Mouse (Mus musculus) liver, embryonic 15.5 days (tissue): ENCODE measurements around the gene Bcl2. TPM values are rescaled to one million over a fixed set of nuclear protein-coding genes. Genes with fewer than 3 reads are reported as not detected.

Experiments used
- ATAC-seq: fragments of 200-750 bp; cut with Nextera tagmentation; 2 replicates; pipeline ENCODE4 v1.8.0; 2017; ENCODE audit warnings: moderate number of reproducible peaks, mild to moderate bottlenecking, moderate library complexity; ENCODE audit not compliant: insufficient read depth
- H3K27ac ChIP-seq: fragments of 300-500 bp; sonication (generic); replicated peaks from 2 replicates; pipeline ENCODE4 v1.5.1; 2015; ENCODE audit warnings: mild to moderate bottlenecking, inconsistent platforms
- H3K27me3 ChIP-seq: fragments of 300-500 bp; sonication (generic); 2 replicates; pipeline ENCODE4 v1.6.1; 2015; ENCODE audit warnings: mild to moderate bottlenecking, inconsistent platforms
- H3K36me3 ChIP-seq: fragments of 300-500 bp; sonication (generic); replicated peaks from 2 replicates; pipeline ENCODE4 v1.6.1; 2015; ENCODE audit warnings: moderate library complexity, mild to moderate bottlenecking, inconsistent platforms
- H3K4me1 ChIP-seq: fragments of 300-500 bp; sonication (generic); replicated peaks from 2 replicates; pipeline ENCODE4 v1.6.1; 2015; ENCODE audit warnings: inconsistent platforms
- H3K4me2 ChIP-seq: fragments of 300-500 bp; sonication (generic); 2 replicates; pipeline ENCODE4 v1.6.1; 2015; ENCODE audit warnings: moderate library complexity, mild to moderate bottlenecking, inconsistent platforms
- H3K4me3 ChIP-seq: fragments of 300-500 bp; sonication (generic); replicated peaks from 2 replicates; pipeline ENCODE4 v1.5.1; 2015; ENCODE audit warnings: mild to moderate bottlenecking, inconsistent platforms
- H3K9ac ChIP-seq: fragments of 300-500 bp; sonication (generic); 2 replicates; pipeline ENCODE4 v1.6.1; 2015; ENCODE audit warnings: moderate library complexity, mild to moderate bottlenecking, inconsistent platforms
- H3K9me3 ChIP-seq: fragments of 300-500 bp; sonication (generic); replicated peaks from 2 replicates; pipeline ENCODE4 v1.6.1; 2016; ENCODE audit warnings: inconsistent platforms
- WGBS: fragments of 180-500 bp; shearing (Covaris S2); methylation state at CpG from one replicate; pipeline ENCODE4 v1.1.7; 2015; ENCODE audit warnings: mixed read lengths; ENCODE audit not compliant: insufficient replicate concordance; 5-methylcytosine and 5-hydroxymethylcytosine counted together
- polyA plus RNA-seq: library from polyadenylated mRNA; unstranded; fragments of >200 nt; fragmentation: Nextera tagmentation; extraction: Ambion mirVana; gene quantifications from 2 replicates; pipeline ENCODE4 v1.2.1, GENCODE M21; 2015

Bcl2 gene
- polyA plus RNA-seq, 1 experiment from 2014 or later = 0.84 TPM

DNA sequence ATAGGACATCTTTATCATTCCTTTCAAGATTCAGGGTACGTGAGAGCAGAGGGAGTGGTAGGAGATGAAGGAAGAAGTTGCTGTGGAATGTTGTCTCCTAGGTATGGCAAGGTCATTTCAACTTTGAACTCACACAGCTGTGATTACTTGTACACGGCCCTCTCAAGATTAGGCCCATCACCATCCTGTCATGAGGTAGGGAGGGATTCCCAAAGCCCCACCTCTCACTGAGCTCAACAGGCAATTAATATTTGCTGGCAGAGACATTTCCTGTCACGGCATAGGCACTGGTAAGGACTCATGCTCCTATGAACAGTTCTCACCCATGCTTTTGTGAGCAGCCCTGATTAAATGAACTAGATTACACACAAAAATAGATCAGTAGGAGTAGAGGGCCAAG lies 80.9 kb downstream of the Bcl2 start:
- H3K9me3 ChIP-seq = no peaks in the 10 kb centered on the region
- no peak overlapping the region for H3K27ac ChIP-seq
- H3K4me1 ChIP-seq = 0 out of 2 replicates have a peak, but pooled peaks cover 4% of the 10 kb centered on the region
- no peak overlapping the region for H3K4me2 ChIP-seq
- no peak for ATAC-seq
- H3K36me3 ChIP-seq = no peaks in the 10 kb centered on the region
- H3K9ac ChIP-seq = no peak overlapping the region
- WGBS = 48% methylated on average over 3 of the region's 3 CpGs
- H3K4me3 ChIP-seq = no peak overlapping the region
- H3K27me3 ChIP-seq = no peaks in the 10 kb centered on the region

- H3K9ac ChIP-seq = no peak overlapping the region
- no peaks in the 10 kb centered on the region for H3K36me3 ChIP-seq
- no peak overlapping the region for H3K27ac ChIP-seq
- ATAC-seq = no peak
- H3K4me2 ChIP-seq = no peak overlapping the region
- H3K4me1 ChIP-seq = 0 out of 2 replicates have a peak, but pooled peaks cover 4% of the 10 kb centered on the region
- no peaks in the 10 kb centered on the region for H3K27me3 ChIP-seq
- 40% methylated on average over 3 of the region's 3 CpGs for WGBS
- no peak overlapping the region for H3K4me3 ChIP-seq
- no peaks in the 10 kb centered on the region for H3K9me3 ChIP-seq
Observed at GRCm38 (mm10) chr1:106631869-106632463, 82.1 kb downstream of the Bcl2 start.

- ATAC-seq = no peak
- WGBS = 55% methylated on average over 2 of the region's 2 CpGs
- H3K36me3 ChIP-seq = no peaks in the 10 kb centered on the region
- H3K27me3 ChIP-seq = no peaks in the 10 kb centered on the region
- H3K9me3 ChIP-seq = no peaks in the 10 kb centered on the region
- H3K4me1 ChIP-seq = 0 out of 2 replicates have a peak, but pooled peaks cover 4% of the 10 kb centered on the region
- H3K4me2 ChIP-seq = no peak overlapping the region
- no peak overlapping the region for H3K27ac ChIP-seq
- no peak overlapping the region for H3K4me3 ChIP-seq
- H3K9ac ChIP-seq = no peak overlapping the region
Observed at GRCm38 (mm10) chr1:106630973-106631372, 83.1 kb downstream of the Bcl2 start.

DNA sequence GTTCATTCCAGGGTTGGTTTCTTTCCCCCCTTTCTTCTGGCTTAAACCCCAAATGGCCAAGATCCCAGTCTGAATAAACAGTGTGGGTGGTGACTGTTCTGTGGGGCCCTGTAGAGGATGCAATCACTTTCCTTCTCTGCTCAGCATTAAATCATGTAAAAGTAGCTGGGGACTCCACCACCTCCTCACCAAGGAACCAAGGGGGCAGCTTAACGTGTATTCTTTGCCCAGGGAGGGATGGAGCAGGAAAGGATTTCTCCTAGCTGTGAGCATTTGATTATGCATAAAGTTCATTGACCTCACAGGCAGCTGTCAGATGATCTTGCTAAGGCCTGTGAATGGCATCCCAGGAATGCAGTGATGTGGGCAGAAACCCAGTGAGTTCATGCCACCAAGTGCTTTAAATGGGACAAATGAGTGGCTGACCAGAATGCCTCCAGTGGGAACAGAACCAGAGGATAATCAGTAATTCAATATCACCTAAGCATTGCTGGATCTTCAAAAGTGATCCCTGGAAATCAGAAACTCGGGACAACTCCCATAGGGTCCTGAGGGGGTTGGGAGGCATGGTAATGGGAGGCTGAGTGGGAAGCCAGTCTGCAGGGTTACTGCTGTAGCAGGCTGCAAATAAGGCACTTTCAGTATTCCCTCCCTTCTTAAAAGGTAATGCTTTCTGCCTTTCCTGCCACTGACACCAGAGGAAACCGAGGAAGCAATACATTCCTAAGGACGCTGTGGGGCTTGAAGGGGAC lies 84.0 kb downstream of the Bcl2 start:
- Histone ChIP-seq H3K27me3 (no peaks in the 10 kb centered on the region), H3K9me3 (no peaks in the 10 kb centered on the region), H3K27ac (no peak overlapping the region), H3K36me3 (no peaks in the 10 kb centered on the region), H3K4me3 (no peak overlapping the region), H3K4me2 (no peak overlapping the region), H3K4me1 (0 out of 2 replicates have a peak, but pooled peaks cover 4% of the 10 kb centered on the region), H3K9ac (no peak overlapping the region)
- WGBS = 42% methylated on average over 4 of the region's 4 CpGs
- ATAC-seq = no peak

DNA sequence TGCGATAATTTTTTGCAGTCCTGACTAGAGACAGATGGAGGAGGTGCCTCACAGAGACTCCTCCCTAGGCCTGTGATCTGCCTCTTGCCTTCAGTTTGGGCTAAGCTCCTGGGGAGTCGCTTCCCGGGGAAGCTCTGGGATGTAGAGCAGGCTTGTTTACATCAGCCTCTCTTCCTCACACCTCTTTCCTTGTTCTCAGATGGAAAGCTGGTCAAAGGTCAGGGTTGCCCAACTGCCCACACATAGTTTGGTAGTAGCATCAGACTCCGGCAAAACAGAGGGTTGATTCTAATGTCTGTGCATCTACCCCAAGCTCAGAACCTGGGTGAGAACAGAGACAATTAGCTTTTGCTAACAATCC lies 84.6 kb downstream of the Bcl2 start:
- no peak overlapping the region for H3K4me2 ChIP-seq
- H3K4me1 ChIP-seq = 0 out of 2 replicates have a peak, but pooled peaks cover 4% of the 10 kb centered on the region
- no peaks in the 10 kb centered on the region for H3K36me3 ChIP-seq
- 39% methylated on average over 4 of the region's 4 CpGs for WGBS
- no peak overlapping the region for H3K4me3 ChIP-seq
- no peak overlapping the region for H3K27ac ChIP-seq
- no peak for ATAC-seq
- no peaks in the 10 kb centered on the region for H3K27me3 ChIP-seq
- H3K9me3 ChIP-seq = no peaks in the 10 kb centered on the region
- no peak overlapping the region for H3K9ac ChIP-seq

DNA sequence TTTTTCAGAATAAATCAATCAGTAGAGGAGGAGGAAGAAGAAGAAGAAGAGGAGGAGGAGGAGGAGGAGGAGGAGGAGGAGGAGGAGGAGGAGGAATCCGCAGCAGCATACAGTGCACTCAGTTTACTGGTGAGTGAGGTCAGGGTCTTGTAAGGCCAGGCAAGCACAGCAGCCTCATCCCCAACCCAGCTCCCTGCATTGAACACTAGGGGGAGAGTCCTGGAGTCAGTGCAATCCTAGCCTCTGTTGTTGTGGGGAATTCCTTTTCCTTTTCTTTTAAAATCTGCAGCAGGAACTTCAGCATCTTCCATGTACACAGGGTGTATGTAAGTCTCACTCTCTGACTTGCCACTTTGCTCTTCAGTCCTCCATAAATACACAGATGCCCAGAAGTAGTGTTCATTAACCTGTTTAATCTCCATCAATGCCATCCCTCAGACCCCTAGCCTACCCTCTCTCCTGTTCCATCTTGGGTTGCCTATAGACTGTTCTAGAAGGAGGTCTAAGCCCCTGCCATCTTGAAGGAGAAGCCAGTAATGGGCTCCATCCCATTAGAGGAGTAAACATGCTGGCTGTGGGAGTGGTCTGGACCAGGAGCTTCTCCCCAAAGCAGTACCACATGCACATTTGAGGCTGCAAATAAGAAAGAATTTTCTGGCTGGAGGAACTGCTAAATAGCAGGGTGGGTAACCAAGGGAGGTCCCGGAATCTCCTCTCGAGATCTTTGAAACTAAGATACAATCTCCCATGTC lies 85.2 kb downstream of the Bcl2 start:
- no peaks in the 10 kb centered on the region for H3K27me3 ChIP-seq
- ATAC-seq = no peak
- H3K4me2 ChIP-seq = no peak overlapping the region
- H3K9ac ChIP-seq = no peak overlapping the region
- H3K9me3 ChIP-seq = no peaks in the 10 kb centered on the region
- H3K36me3 ChIP-seq = no peaks in the 10 kb centered on the region
- H3K4me3 ChIP-seq = no peak overlapping the region
- 58% methylated on average over 3 of the region's 3 CpGs for WGBS
- H3K4me1 ChIP-seq = 0 out of 2 replicates have a peak, but pooled peaks cover 4% of the 10 kb centered on the region
- H3K27ac ChIP-seq = no peak overlapping the region

DNA sequence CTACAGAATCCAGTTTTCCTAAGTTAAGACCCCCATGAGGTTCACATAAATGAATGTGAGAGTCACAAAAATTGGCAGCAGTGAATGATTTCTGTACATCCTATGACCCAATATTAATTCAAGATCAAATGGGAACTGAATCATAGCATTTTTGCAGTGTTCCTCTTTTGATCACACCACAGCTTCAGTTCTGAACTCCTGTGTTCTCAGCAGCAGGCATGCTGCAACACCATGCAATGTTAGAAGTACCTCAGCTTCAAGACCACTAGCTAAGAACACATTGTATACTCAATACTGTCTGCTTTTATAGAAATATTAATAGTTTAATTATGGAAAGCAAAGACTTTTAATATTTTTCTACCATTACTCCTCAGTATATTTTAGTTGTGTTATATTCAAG lies 85.8 kb downstream of the Bcl2 start:
- Histone ChIP-seq H3K4me2 (no peak overlapping the region), H3K36me3 (no peaks in the 10 kb centered on the region), H3K27ac (no peak overlapping the region), H3K4me3 (no peak overlapping the region), H3K4me1 (0 out of 2 replicates have a peak, but pooled peaks cover 4% of the 10 kb centered on the region), H3K9me3 (no peaks in the 10 kb centered on the region), H3K9ac (no peak overlapping the region), H3K27me3 (no peaks in the 10 kb centered on the region)
- no peak for ATAC-seq

DNA sequence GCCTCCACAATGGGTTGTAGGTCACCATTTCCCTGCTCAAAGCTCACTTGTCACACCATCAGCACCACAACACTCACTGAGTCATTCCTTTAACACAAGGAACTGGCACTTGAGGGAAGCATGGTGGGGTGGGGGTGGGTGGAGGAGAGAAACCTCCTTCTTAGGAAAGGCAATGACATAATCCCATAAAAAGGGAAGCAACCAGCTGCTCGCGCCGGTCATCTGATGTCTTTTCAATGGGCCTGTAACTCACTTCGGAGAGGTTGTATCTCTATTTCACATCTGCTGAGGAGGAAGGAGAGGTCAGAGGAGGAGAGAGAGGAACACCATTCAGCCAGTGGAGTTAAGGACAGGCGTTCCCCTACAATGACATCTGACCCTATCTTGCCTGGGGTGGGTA lies 86.8 kb downstream of the Bcl2 start:
- Histone ChIP-seq H3K4me2 (no peak overlapping the region), H3K9me3 (no peaks in the 10 kb centered on the region), H3K27ac (no peak overlapping the region), H3K4me1 (0 out of 2 replicates have a peak, but pooled peaks cover 4% of the 10 kb centered on the region), H3K36me3 (no peaks in the 10 kb centered on the region), H3K9ac (no peak overlapping the region), H3K27me3 (no peaks in the 10 kb centered on the region), H3K4me3 (no peak overlapping the region)
- WGBS = 21% methylated on average over 5 of the region's 5 CpGs
- 0 out of 2 replicates have a peak, but pooled peaks have one; percentile 12 for ATAC-seq

GRCm38 (mm10) chr1:106620174-106620931 lies 93.7 kb downstream of the Bcl2 start:
- no peak overlapping the region for H3K9ac ChIP-seq
- no peak overlapping the region for H3K4me3 ChIP-seq
- no peaks in the 10 kb centered on the region for H3K9me3 ChIP-seq
- H3K27ac ChIP-seq = no peak overlapping the region
- no peaks in the 10 kb centered on the region for H3K4me1 ChIP-seq
- H3K36me3 ChIP-seq = no peaks in the 10 kb centered on the region
- WGBS = 62% methylated on average over 3 of the region's 3 CpGs
- H3K4me2 ChIP-seq = no peak overlapping the region
- ATAC-seq = no peak
- no peaks in the 10 kb centered on the region for H3K27me3 ChIP-seq

GRCm38 (mm10) chr1:106618814-106619213 lies 95.3 kb downstream of the Bcl2 start:
- WGBS = 70% methylated on average over 3 of the region's 3 CpGs

GRCm38 (mm10) chr1:106616955-106617354 lies 97.1 kb downstream of the Bcl2 start:
- 65% methylated on average over 5 of the region's 5 CpGs for WGBS

More at GRCm38 (mm10) chr1:106618814-106619213, 95.3 kb downstream of the Bcl2 start:
- Histone ChIP-seq H3K4me2 (no peak overlapping the region), H3K4me1 (no peaks in the 10 kb centered on the region), H3K9me3 (no peaks in the 10 kb centered on the region), H3K36me3 (no peaks in the 10 kb centered on the region), H3K27ac (no peak overlapping the region), H3K9ac (no peak overlapping the region), H3K27me3 (no peaks in the 10 kb centered on the region), H3K4me3 (no peak overlapping the region)
- ATAC-seq = no peak

More at GRCm38 (mm10) chr1:106616955-106617354, 97.1 kb downstream of the Bcl2 start:
- Histone ChIP-seq H3K36me3 (no peaks in the 10 kb centered on the region), H3K27ac (no peak overlapping the region), H3K27me3 (no peaks in the 10 kb centered on the region), H3K4me1 (no peaks in the 10 kb centered on the region), H3K9ac (no peak overlapping the region), H3K9me3 (no peaks in the 10 kb centered on the region), H3K4me2 (no peak overlapping the region), H3K4me3 (no peak overlapping the region)
- no peak for ATAC-seq
